Mouse (Mus musculus) cerebellum, adult 2 months (tissue): ENCODE data around the gene Dnajb14.

Experiments used
- CTCF ChIP-seq: fragments of 200-500 bp; IDR thresholded peaks from 2 replicates; pipeline ENCODE4 v1.5.1; 2011; ENCODE audit warnings: low read depth, mild to moderate bottlenecking, control low read depth, low read length, moderate library complexity, borderline replicate concordance; ENCODE audit not compliant: insufficient read depth
- POLR2A ChIP-seq: fragments of 200-500 bp; IDR thresholded peaks from 2 replicates; pipeline ENCODE4 v1.6.1; 2011; ENCODE audit warnings: low read length, control low read depth, borderline replicate concordance; ENCODE audit not compliant: insufficient read depth

- TF ChIP-seq CTCF: no peak
- no peak for TF ChIP-seq POLR2A
These were observed 34.3 kb upstream of the Dnajb14 start for GRCm38 (mm10) chr3:137833128-137833527.
